Mouse (Mus musculus): ENCODE measurements around the gene Tomm7.

Tomm7 gene

GRCm38 (mm10) chr5:23843674-23844530, at the start of gene Tomm7:
Tomm7 (minus strand) TSS chr5:23844161.
- DNase-seq, result peak; percentile 97

GRCm38 (mm10) chr5:23893156-23893863, 49.3 kb upstream of the Tomm7 start:
- DNase-seq, result no peak

- peak; percentile 76 for DNase-seq
Measured at GRCm38 (mm10) chr5:23890734-23891133, 46.8 kb upstream of the Tomm7 start.

- DNase-seq, result no peak
Measured at GRCm38 (mm10) chr5:23889461-23889860, 45.5 kb upstream of the Tomm7 start.

- no peak for DNase-seq
Measured at GRCm38 (mm10) chr5:23887111-23887510, 43.1 kb upstream of the Tomm7 start.

GRCm38 (mm10) chr5:23874457-23874856, 30.5 kb upstream of the Tomm7 start:
- DNase-seq, result no peak

GRCm38 (mm10) chr5:23872586-23872985, 28.6 kb upstream of the Tomm7 start:
- DNase-seq, result no peak

GRCm38 (mm10) chr5:23871323-23871722, 27.4 kb upstream of the Tomm7 start:
- peak; percentile 38 for DNase-seq

GRCm38 (mm10) chr5:23865941-23866340, 22.0 kb upstream of the Tomm7 start:
- DNase-seq, result no peak

GRCm38 (mm10) chr5:23864054-23864965, 20.3 kb upstream of the Tomm7 start:
- no peak for DNase-seq

GRCm38 (mm10) chr5:23863166-23864053, 19.4 kb upstream of the Tomm7 start:
- DNase-seq, result no peak

GRCm38 (mm10) chr5:23862291-23862690, 18.3 kb upstream of the Tomm7 start:
- DNase-seq, result peak; percentile 50

- no peak for DNase-seq
Measured at GRCm38 (mm10) chr5:23861721-23862120, 17.8 kb upstream of the Tomm7 start.

GRCm38 (mm10) chr5:23859896-23860295, 15.9 kb upstream of the Tomm7 start:
- DNase-seq, result no peak

GRCm38 (mm10) chr5:23859087-23859718, 15.2 kb upstream of the Tomm7 start:
- no peak for DNase-seq

GRCm38 (mm10) chr5:23858643-23859042, 14.7 kb upstream of the Tomm7 start:
- DNase-seq, result no peak

GRCm38 (mm10) chr5:23858001-23858400, 14.0 kb upstream of the Tomm7 start:
- no peak for DNase-seq

GRCm38 (mm10) chr5:23857189-23857588, 13.2 kb upstream of the Tomm7 start:
- DNase-seq, result no peak

- DNase-seq, result no peak
Measured at GRCm38 (mm10) chr5:23856164-23856563, 12.2 kb upstream of the Tomm7 start.

- no peak for DNase-seq
Measured at GRCm38 (mm10) chr5:23855484-23855883, 11.5 kb upstream of the Tomm7 start.

- peak; percentile 20 for DNase-seq
Measured at GRCm38 (mm10) chr5:23852916-23853315, 9.0 kb upstream of the Tomm7 start.
